Mouse (Mus musculus): ENCODE measurements at regions not wholly inside any gene's neighbourhood (a gene's known extent, or its start where the extent isn't known, plus 50 kb on each side); places are given as distances from the start of the nearest gene placed in this dataset.

GRCm38 (mm10) chr15:50449604-50450003 lies 3435.1 kb upstream of the Gm7489 start:
- ATAC-seq (ENCODE audit: insufficient number of reproducible peaks, low FRiP score): no peak
- Histone ChIP-seq H3K4me3 (no peak overlapping the region), H3K27me3 (replicated peaks) (no peaks in the 10 kb centered on the region), H3K9me3 (replicated peaks) (peaks cover 2% of the 10 kb centered on the region; the same call in 1 of the 2 replicates), H3K4me2 (no peak overlapping the region), H3K27ac (ENCODE audit: poor library complexity, severe bottlenecking) (no peak overlapping the region), H3K36me3 (no peaks in the 10 kb centered on the region), H3K9ac (no peak overlapping the region), H3K4me1 (replicated peaks) (no peaks in the 10 kb centered on the region)
- 36% methylated on average over 2 of the region's 2 CpGs for WGBS

DNA sequence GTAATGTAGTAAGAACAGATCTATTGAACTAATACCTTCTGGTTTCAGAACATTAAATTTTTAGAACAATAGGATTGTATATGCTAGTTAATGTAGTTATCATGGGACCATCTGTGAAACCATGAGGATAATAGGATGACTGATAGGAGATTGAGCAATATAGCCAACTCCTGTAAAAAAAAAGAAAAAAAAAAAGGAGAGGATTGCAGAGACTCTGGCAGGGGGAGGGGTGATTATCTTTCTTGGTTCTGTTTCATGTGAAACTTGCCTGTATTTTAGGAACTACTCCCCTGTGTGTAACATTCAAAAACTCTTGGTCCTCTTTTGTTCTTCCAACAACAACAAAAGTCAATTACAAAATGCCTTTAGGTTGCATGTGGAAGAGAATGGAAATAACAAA lies 3412.1 kb upstream of the Gm7489 start:
- ATAC-seq (ENCODE audit: insufficient number of reproducible peaks, low FRiP score): no peak
- H3K4me2 ChIP-seq: no peak overlapping the region
- no peak overlapping the region for H3K4me3 ChIP-seq
- no peaks in the 10 kb centered on the region for H3K4me1 ChIP-seq (replicated peaks)
- H3K36me3 ChIP-seq: no peaks in the 10 kb centered on the region
- H3K27ac ChIP-seq (ENCODE audit: poor library complexity, severe bottlenecking): no peak overlapping the region
- no peak overlapping the region for H3K9ac ChIP-seq
- H3K27me3 ChIP-seq (replicated peaks): no peaks in the 10 kb centered on the region
- no peaks in the 10 kb centered on the region for H3K9me3 ChIP-seq (replicated peaks)

DNA sequence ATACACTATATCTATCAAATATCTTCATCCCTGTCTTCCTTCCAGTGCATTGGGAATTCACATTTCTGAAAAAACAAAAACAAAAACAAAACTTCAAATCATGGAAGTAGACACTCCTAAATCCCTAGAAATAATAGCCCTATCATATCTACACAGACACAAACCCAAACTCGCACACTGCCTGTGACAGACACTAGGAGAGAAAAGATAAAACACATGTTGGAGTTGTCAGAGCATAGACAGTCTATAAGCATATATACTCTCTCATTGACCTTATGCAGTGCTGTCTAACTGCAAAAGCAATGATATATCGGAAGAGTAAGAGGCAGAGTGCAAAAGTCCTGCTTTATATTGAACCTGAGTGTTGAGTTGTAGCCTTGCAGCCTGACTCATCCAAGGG lies 3386.0 kb upstream of the Gm7489 start:
- 0 out of 2 replicates have a peak, but pooled peaks cover 3% of the 10 kb centered on the region for H3K4me1 ChIP-seq (replicated peaks)
- H3K27ac ChIP-seq (ENCODE audit: poor library complexity, severe bottlenecking): no peak overlapping the region
- no peak overlapping the region for H3K9ac ChIP-seq
- WGBS: 42% methylated on average over 2 of the region's 2 CpGs
- H3K27me3 ChIP-seq (replicated peaks): peaks cover 10% of the 10 kb centered on the region
- no peak overlapping the region for H3K4me3 ChIP-seq
- no peak overlapping the region for H3K4me2 ChIP-seq
- no peak for ATAC-seq (ENCODE audit: insufficient number of reproducible peaks, low FRiP score)
- no peaks in the 10 kb centered on the region for H3K36me3 ChIP-seq
- H3K9me3 ChIP-seq (replicated peaks): no peaks in the 10 kb centered on the region

- 7% methylated on average over 3 of the region's 3 CpGs for WGBS
- no peak overlapping the region for H3K4me3 ChIP-seq
- H3K4me2 ChIP-seq: no peak overlapping the region
- peaks cover 8% of the 10 kb centered on the region for H3K4me1 ChIP-seq (replicated peaks)
- H3K9ac ChIP-seq: no peak overlapping the region
- no peaks in the 10 kb centered on the region for H3K9me3 ChIP-seq (replicated peaks)
- H3K27ac ChIP-seq (ENCODE audit: poor library complexity, severe bottlenecking): no peak overlapping the region
- H3K36me3 ChIP-seq: no peaks in the 10 kb centered on the region
- peak; percentile 84 for ATAC-seq (ENCODE audit: insufficient number of reproducible peaks, low FRiP score)
- peaks cover 35% of the 10 kb centered on the region for H3K27me3 ChIP-seq (replicated peaks)
Measured at GRCm38 (mm10) chr15:50507999-50508624, 3376.6 kb upstream of the Gm7489 start.

- no peak for ATAC-seq (ENCODE audit: insufficient number of reproducible peaks, low FRiP score)
- Histone ChIP-seq H3K27ac (ENCODE audit: poor library complexity, severe bottlenecking) (no peak overlapping the region), H3K4me1 (replicated peaks) (peaks cover 4% of the 10 kb centered on the region), H3K9ac (no peak overlapping the region), H3K4me2 (no peak overlapping the region), H3K27me3 (replicated peaks) (peaks cover 34% of the 10 kb centered on the region), H3K9me3 (replicated peaks) (no peaks in the 10 kb centered on the region), H3K36me3 (no peaks in the 10 kb centered on the region), H3K4me3 (no peak overlapping the region)
- 79% methylated on average over 5 of the region's 5 CpGs for WGBS
Measured at GRCm38 (mm10) chr15:50513036-50513435, 3371.7 kb upstream of the Gm7489 start.

GRCm38 (mm10) chr15:50524841-50525240 lies 3359.9 kb upstream of the Gm7489 start:
- no peak overlapping the region for H3K9ac ChIP-seq
- H3K36me3 ChIP-seq: no peaks in the 10 kb centered on the region
- H3K27me3 ChIP-seq (replicated peaks): no peaks in the 10 kb centered on the region
- WGBS: 76% methylated on average over 2 of the region's 2 CpGs
- ATAC-seq (ENCODE audit: insufficient number of reproducible peaks, low FRiP score): no peak
- H3K4me1 ChIP-seq (replicated peaks): no peaks in the 10 kb centered on the region
- H3K4me2 ChIP-seq: no peak overlapping the region
- H3K27ac ChIP-seq (ENCODE audit: poor library complexity, severe bottlenecking): no peak overlapping the region
- no peaks in the 10 kb centered on the region for H3K9me3 ChIP-seq (replicated peaks)
- no peak overlapping the region for H3K4me3 ChIP-seq

DNA sequence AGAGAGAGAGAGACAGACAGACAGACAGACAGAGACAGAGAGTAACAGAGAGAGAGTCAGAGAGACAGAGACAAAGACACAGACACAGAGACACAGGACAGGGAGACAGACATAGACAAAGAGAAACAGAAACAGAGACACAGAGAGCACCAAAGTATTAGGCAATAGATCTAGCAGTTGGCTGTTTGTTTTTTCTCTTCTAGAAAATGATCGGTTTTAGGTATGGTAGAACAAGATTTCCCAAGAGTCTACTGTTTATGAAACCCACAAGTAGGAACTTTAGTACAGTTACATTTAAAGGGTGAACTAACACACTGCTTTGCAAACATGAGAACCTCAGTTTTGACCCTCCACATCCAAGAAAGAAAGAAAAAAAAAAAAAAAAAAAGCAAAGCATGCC lies 3350.2 kb upstream of the Gm7489 start:
- WGBS: 96% methylated on average over 1 of the region's 1 CpGs

DNA sequence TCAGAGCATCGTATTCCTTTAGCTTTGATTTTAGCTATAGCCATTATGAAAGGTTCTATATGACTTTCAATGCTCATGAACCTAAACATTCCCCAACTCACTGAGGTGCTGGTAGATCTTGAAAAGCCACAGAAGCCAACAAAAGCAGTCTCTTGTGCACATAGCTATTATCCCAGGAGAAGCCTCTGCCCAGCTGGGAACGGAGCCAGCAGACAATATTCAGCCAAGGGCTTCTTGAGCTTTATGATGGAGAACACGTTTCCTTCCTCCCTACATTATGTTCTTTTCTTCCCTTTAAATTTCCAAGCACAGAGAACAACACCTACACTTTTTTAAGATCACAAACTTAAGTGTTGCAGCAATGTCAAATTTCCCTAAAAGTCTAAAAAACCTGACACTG lies 3321.1 kb upstream of the Gm7489 start:
- Histone ChIP-seq H3K9ac (no peak overlapping the region), H3K27me3 (replicated peaks) (no peaks in the 10 kb centered on the region), H3K4me2 (no peak overlapping the region), H3K4me3 (no peak overlapping the region), H3K27ac (ENCODE audit: poor library complexity, severe bottlenecking) (no peak overlapping the region), H3K4me1 (replicated peaks) (no peaks in the 10 kb centered on the region), H3K9me3 (replicated peaks) (no peaks in the 10 kb centered on the region), H3K36me3 (no peaks in the 10 kb centered on the region)
- ATAC-seq (ENCODE audit: insufficient number of reproducible peaks, low FRiP score): no peak
- WGBS: 81% methylated on average over 3 of the region's 3 CpGs

More for the DNA sequence above, 3350.2 kb upstream of the Gm7489 start:
- Histone ChIP-seq H3K27ac (ENCODE audit: poor library complexity, severe bottlenecking) (no peak overlapping the region), H3K9me3 (replicated peaks) (0 out of 2 replicates have a peak, but pooled peaks cover 3% of the 10 kb centered on the region), H3K27me3 (replicated peaks) (no peaks in the 10 kb centered on the region), H3K36me3 (no peaks in the 10 kb centered on the region), H3K4me1 (replicated peaks) (no peaks in the 10 kb centered on the region), H3K4me3 (no peak overlapping the region), H3K4me2 (no peak overlapping the region), H3K9ac (no peak overlapping the region)
- no peak for ATAC-seq (ENCODE audit: insufficient number of reproducible peaks, low FRiP score)

GRCm38 (mm10) chr15:50580811-50581210 lies 3303.9 kb upstream of the Gm7489 start:
- no peak overlapping the region for H3K27ac ChIP-seq (ENCODE audit: poor library complexity, severe bottlenecking)
- H3K4me3 ChIP-seq: no peak overlapping the region
- peak; percentile 73 for ATAC-seq (ENCODE audit: insufficient number of reproducible peaks, low FRiP score)
- H3K9ac ChIP-seq: no peak overlapping the region
- no peaks in the 10 kb centered on the region for H3K9me3 ChIP-seq (replicated peaks)
- no peak overlapping the region for H3K4me2 ChIP-seq
- H3K36me3 ChIP-seq: no peaks in the 10 kb centered on the region
- WGBS: 61% methylated on average over 5 of the region's 5 CpGs
- H3K4me1 ChIP-seq (replicated peaks): no peaks in the 10 kb centered on the region
- no peaks in the 10 kb centered on the region for H3K27me3 ChIP-seq (replicated peaks)

DNA sequence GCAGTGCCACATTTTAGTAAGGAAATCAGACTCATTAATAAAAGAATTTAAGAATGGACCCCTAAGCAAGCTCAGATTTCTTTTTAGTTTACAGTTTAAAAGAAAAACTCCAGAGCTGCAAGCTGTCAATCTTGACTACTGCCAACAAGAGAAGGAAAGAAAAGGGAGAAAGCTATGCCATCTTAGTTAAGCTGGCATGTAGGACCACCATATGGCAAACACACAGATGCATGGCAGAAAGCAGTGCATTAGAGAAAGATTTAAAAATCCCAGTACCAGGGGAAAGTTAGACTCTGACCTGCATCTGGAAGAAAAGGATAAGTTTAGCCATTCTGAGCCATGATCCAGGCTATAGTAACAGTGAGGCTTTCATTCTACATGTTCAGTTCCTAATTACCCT lies 3300.8 kb upstream of the Gm7489 start:
- no peaks in the 10 kb centered on the region for H3K36me3 ChIP-seq
- H3K9me3 ChIP-seq (replicated peaks): no peaks in the 10 kb centered on the region
- H3K9ac ChIP-seq: no peak overlapping the region
- H3K4me3 ChIP-seq: no peak overlapping the region
- ATAC-seq (ENCODE audit: insufficient number of reproducible peaks, low FRiP score): no peak
- no peaks in the 10 kb centered on the region for H3K4me1 ChIP-seq (replicated peaks)
- no peaks in the 10 kb centered on the region for H3K27me3 ChIP-seq (replicated peaks)
- no peak overlapping the region for H3K4me2 ChIP-seq
- H3K27ac ChIP-seq (ENCODE audit: poor library complexity, severe bottlenecking): no peak overlapping the region

DNA sequence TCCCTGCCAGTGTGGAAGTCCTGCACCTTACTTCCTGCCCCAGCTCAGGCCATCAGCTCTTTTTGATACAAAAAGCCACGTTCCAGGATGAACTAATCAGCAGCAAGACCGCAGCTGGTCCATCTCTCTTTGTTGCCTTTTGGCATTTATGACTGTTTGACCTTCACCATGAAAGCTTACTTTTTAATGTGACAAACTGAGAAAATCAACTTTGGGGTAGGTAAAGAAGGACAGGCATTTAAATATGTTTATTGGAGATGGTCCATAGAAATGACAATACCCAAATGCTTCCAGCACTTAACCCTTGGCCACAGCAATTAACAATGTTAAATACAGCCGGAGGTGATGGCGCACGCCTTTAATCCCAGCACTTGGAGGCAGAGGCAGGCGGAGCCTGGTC lies 3299.2 kb upstream of the Gm7489 start:
- WGBS: 79% methylated on average over 6 of the region's 6 CpGs
- H3K4me2 ChIP-seq: no peak overlapping the region
- no peak for ATAC-seq (ENCODE audit: insufficient number of reproducible peaks, low FRiP score)
- H3K4me3 ChIP-seq: no peak overlapping the region
- no peaks in the 10 kb centered on the region for H3K9me3 ChIP-seq (replicated peaks)
- no peak overlapping the region for H3K9ac ChIP-seq
- H3K4me1 ChIP-seq (replicated peaks): no peaks in the 10 kb centered on the region
- no peaks in the 10 kb centered on the region for H3K27me3 ChIP-seq (replicated peaks)
- H3K27ac ChIP-seq (ENCODE audit: poor library complexity, severe bottlenecking): no peak overlapping the region
- H3K36me3 ChIP-seq: no peaks in the 10 kb centered on the region
